Mouse (Mus musculus) natural killer cell, adult 2 months (primary cell): ENCODE measurements around the gene Rabgap1l.

Source experiments
- DNase-seq, 2 experiments: peaks; one replicate each; pipeline ENCODE4 v3.0.0; 2022; ENCODE audit warnings: low spot score in 2 of 2

Rabgap1l gene

DNA sequence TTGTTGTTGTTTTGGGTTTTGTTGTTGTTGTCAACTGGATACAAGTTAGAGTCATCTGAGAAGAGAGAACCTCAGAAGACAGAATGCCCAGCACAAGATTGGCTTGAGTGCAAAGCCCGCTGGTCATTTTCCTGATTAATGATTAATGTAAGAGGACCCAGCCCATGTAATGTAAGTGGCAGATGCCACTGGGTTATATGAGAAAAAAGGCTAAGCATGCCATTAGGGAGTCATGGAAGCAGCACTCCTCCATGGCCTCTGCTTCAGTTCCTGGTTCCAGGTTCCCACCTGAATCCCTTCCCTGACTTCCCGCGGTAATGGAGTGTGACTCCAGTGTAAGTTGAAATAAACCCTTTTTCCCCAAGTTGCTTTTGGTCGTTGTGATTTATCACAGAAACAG is 480.4 kb downstream of the Rabgap1l start:
- no peak for DNase-seq

DNA sequence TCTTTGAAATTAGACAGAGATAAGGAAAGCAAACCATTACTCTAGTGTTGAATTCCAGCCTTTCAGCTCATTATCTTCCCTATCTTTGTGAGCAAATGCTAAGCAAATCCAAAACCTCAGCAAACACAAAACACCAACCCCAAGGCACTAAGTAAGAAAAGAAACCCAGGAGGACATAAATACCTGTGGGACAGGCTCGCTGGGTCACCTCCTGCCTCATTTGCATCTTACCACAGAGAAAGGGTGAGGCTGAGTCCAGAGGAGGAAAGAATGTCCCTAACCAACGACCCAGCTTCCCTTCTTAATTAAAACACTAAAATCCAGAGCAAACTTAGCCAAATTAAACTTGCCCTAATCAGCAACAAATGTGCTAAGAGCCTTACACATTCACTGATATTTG is 481.1 kb downstream of the Rabgap1l start:
- no peak for DNase-seq

- no peak for DNase-seq
Measured at GRCm38 (mm10) chr1:160309951-160310350, 483.1 kb downstream of the Rabgap1l start.

- peak; percentile 20 to 60 for DNase-seq
Measured at GRCm38 (mm10) chr1:160308996-160309395, 484.0 kb downstream of the Rabgap1l start.

DNA sequence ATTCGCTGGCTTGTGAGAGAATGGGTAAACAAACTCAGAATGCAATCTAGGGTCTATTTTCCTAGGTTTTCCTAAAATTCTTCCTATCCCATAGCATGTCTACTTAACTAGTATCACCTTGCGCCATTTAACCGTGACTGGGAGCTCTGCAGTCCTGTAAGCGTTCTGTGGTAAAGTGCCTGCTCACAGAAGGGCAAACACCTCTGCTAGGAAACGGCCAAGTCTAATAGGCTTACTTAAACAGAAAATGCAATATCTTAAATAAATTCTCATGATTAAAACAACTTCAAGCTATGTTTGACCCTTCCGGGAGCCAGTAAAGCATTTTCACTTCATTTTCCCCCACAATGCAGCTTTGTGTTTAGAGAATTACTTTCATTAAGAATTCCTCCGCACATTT is 484.5 kb downstream of the Rabgap1l start:
- DNase-seq, result no peak

DNA sequence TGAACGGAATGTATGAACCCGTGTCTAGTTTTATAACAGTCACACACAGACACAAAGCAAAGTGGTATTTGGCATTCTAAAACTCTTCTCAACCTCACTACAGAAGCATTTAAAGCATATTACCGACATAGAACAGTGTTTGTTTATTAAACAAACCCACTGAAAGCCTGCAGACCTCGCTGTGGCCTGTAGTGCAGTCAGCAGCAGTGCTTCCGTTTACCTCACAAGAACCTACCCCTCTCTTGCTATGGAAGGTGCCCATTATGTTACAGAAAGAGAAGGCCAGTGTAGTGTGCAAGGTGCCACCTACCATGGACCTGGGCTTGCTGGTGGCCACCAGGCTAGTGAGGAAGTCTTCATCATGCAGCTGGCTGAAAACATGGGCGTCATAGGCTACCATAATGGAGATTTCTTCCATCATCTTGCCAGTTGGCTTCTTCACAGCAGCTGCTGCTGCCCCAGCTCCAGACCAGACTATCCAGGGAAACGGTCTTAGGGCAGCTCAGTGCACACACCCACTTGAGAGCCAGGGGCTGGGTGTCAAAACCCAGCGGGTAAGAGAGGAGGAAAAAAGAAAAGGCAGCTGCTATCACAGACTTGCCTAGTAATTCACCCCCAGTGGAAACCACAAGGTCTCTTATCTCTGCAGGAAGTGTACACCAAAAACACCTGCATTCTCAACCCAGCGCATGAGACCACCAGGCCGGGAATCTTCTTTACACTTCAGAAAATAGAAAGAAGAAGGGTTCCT is 486.0 kb downstream of the Rabgap1l start:
- peak; percentile 29 to 38 for DNase-seq

DNA sequence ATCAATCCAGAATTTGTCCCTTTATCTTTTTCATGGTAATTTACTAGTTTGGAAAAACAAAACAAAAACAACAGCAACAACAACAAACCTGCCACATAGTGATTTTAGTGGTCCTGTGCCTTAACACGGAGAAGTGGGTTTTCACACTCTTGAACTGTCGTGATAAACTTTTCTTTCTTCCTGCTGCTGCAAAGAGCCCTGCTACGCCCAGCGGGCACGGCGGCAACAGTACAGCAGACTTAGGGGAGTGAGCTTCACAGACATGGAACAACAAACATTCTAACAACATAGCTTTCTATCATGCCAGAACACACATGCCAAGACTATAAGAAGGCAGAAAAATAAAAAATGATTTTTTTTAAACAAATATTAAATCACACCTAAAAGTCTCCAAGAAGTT is 486.7 kb downstream of the Rabgap1l start:
- peak; percentile 26 to 34 for DNase-seq

DNA sequence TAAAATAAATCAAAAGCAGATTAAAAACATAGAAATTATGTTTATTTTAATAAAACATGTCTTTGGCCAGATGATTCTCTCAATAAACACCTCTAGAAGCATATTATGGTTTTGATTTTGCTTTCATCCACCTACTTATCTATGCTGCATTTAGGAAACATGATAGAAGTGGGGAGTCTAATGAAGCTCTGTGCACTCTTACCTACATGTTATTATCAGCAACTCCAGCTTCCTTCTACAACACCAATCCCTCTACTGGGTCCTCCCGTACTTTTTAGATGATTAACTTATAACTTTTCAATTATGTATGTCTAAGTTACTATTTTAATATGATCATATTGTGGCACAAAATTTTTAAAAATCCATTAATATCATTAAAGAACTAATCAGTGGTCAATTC is 487.2 kb downstream of the Rabgap1l start:
- DNase-seq, result no peak

DNA sequence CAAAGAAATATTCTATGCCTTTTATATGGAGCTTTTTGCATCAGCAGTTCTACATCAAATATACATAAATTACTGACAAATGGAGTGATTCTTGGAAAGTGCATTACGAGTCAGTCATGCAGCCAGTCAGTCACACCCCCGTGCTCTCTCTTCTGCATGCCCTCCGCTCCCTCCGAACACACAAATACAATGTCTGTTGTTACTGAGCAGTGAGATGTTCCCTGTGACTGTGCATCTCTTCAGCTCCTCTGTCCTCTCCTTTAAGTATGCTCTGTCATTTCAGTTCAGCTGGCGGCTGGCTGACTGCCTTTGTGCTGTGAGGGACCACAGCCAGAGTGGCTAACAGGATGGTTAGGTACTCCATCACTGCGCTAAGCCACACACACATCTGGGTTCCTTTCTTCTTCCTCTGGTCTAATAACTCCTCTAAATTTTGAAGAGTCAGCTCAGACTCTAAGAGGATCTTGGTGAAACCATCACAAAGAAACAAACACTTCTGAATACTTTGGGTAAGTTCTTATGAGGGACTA is 488.0 kb downstream of the Rabgap1l start:
- peak in 1 of 2 experiments; percentile 21 for DNase-seq

GRCm38 (mm10) chr1:160302268-160302667 is 490.7 kb downstream of the Rabgap1l start:
- no peak for DNase-seq

GRCm38 (mm10) chr1:160301156-160301555 is 491.9 kb downstream of the Rabgap1l start:
- no peak for DNase-seq

GRCm38 (mm10) chr1:160300704-160301103 is 492.3 kb downstream of the Rabgap1l start:
- no peak for DNase-seq

DNA sequence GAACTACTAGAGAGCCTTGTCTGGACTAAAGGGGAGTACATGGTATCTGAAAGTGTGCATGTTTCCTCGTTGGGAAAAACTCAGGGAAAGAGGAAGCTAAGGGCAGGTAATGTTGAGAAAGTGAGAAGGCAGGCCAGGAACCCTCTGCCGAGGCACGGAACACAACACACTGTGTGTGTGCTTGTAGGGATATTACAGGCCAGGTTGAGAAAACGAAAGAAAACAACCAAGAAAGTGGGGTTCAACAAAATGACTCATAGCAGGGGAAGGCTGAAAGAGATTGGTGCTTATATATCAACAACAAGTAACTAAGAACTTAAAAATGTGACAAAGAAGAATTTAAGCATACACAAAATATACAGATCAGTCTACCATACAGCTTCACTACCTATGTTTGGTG is 493.0 kb downstream of the Rabgap1l start:
- DNase-seq, result peak in 1 of 2 experiments; percentile 18

DNA sequence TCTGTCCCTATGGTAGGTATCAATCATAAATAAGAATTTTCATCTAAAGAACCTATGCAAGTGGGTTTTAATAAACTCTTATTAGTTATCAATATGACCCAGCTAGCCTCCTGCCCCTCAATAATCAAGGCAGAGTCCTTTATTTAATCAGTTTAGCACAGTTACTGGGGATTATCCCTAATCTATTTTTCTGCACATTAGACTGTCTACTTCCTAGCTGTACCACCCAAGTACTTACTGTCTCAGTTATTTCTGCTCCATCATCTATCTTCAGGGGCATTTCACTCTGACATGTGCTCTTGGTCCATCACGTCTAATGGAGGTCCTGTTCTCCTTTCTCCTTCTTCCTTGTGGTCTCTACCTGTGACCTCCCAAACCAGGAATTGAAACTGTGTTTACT is 494.1 kb downstream of the Rabgap1l start:
- DNase-seq, result no peak

GRCm38 (mm10) chr1:160297701-160298100 is 495.3 kb downstream of the Rabgap1l start:
- DNase-seq, result no peak

DNA sequence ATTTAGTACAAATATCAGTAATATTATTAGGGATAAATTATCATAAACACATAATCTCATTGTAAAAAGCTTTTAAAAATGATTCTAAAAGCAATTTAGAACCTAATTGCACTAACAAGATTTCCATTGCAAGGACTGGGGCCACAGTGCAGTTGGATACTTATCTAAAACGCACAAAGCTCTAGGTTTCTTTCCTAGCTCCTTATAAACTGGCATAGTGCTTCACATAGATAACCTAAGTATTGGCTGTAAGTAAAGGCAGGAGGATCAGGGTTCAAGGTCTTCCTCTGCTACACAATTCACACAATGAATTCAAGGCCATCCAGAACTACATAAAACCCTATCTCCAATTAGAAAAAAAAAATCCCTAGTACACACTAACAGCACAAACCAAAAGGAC is 497.7 kb downstream of the Rabgap1l start:
- DNase-seq, result no peak

DNA sequence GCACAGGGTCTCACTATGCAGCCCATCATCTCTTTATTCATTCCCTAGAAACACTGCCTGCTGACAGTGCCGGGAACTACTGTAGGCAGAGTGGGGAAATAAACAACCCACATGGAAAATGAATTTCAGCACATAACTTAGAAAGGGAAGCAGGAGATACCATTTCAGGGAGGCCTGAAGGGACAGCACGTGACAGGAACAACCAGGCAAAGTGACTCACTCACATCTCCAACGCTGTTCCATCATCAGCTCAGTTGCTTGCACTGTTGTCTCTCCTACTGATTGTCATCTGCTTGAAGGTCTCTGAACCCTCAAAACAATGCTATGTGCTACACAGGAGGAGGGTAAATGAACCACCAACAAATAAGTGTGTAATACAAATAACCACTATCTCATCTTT is 499.5 kb downstream of the Rabgap1l start:
- no peak for DNase-seq

DNA sequence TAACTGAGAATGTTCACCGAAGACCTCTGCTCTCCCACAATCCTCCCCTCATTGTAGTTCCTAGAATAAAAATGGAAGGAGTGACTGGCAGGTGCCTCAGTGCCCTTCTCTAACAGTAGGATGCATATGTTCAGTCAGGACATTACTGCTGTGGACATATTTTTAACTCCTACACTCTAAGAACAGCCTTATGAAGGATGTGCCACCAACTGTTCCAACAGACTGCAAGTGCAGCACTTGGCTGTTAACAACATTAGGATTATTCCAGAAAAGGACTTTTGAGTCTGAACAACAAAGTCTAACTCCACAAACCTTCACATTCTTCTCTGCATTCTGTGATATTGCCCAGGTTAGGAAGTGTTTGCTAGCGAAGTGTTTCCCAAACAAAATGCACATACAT is 501.0 kb downstream of the Rabgap1l start:
- no peak for DNase-seq

DNA sequence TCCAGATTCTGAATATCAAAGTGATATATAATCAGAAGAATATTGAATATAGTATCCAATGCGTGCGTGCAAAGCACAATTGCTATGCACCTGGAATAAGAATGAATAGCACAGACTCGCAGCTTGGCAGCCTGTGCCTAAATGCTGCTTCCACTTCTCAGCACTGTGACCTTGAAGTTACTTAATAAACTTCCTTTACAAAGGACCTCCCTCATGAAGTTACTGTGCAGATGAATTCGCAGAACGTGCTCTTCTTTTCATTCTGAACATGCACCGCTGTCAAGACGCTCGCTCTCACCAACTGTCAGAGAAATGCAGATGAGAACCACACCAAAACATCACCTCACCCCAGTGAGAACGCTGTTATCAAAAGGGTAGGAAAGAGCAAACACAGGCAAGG is 502.8 kb downstream of the Rabgap1l start:
- no peak for DNase-seq

- DNase-seq, result no peak
Measured at GRCm38 (mm10) chr1:160287058-160287645, 505.9 kb downstream of the Rabgap1l start.

DNA sequence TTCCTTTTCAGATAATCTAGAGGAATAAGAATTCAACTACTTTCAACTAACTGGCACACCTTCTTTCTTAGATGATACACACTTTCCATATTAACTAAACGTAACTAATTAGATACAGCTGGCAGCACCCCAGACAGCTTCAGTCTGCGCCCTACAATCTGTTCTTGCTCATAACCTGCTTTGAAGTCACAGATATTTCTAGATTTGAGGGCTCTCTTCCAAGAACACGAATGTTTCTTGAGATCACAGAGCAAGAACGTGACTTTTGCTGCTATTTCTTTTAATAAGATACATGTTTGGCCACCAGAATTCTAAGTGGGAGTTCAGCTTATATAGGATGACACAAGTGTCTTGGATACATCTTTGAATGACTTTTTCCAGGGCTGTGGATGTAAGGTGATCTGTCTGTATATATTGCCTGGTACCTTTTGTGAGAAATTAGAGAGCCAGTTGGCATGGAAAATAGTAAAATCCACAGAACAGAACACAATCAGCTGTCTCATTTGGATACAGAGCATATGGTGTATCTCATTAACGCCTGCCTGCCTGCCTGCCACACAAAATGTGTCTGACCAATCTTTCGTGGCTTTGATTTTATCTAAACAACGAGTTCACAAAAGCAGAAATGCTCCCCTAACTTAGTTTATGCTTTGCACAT is 506.5 kb downstream of the Rabgap1l start:
- no peak for DNase-seq

DNA sequence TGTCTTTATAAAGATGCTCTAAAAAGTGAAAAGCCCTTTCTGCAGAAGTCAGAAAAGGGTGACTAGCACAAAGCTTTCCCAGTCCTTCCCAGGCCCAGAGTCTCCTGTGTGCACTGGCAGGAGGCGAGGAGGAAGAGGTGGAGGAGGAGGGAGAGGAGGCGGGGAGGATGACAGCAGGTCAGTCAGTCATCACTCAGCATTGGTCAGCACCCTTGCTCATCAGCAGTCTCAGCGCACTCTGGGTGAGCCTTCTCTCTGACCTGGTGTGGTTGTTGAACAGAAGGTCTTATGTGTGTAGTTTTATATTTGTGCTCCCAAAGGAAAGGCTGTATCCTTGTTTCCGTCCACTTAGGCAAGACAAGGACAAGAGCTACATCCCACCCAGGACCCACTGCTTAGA is 508.8 kb downstream of the Rabgap1l start:
- no peak for DNase-seq
